Comparison of ENCODE assay signal across 10 mouse cellular contexts in the genomic region with DNA sequence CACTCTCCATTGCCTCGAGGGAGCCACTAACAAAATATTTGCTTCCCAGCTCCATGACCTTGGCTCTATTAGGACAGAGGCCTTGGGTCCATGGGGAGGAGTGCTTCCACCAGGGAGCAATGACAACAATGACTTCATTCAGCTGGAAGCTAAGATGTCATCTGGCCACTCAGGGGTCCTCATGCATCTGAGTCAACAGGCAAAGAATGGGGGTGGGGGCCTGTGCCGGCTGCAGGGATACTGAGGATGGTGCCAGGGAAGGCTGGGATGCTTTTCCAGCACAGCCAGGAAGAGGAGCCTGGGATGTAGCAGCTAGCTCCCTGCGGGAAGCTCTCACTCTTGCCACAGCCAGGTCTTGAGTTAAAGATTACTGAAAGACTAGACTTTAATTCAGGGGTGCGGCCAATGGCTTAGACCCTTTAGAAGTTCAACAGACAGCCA. TPM values are rescaled to one million over a fixed set of nuclear protein-coding genes. Genes with fewer than 3 reads are reported as not detected.
DNase-seq lines count a peak whose midpoint lies in the region; ATAC-seq and TF ChIP-seq lines count a peak whose summit lies in the region.
"Had no signal": no experiment of that assay in that cellular context is flagged by ENCODE, and none has a peak within 500 bp of the region (broad histone marks: within the 10 kb centered on the region; RNA-seq: fewer than 3 reads in every experiment).

No protein-coding gene starts in this region.

- no peak overlapping the region for H3K4me3 ChIP-seq in liver, embryonic 11.5 days (ENCODE audit: low read depth, low read length)
- no peak overlapping the region for H3K4me3 ChIP-seq in liver, embryonic 12.5 days
- H3K4me3 ChIP-seq in brown adipose tissue, adult 24 weeks (ENCODE audit: insufficient read depth, low read depth, low read length), result no peak overlapping the region
- H3K4me3 ChIP-seq in liver, postnatal 0 days (ENCODE audit: low read depth, low read length), result no peak overlapping the region
- H3K4me3 ChIP-seq: heart, embryonic 15.5 days; limb, embryonic 12.5 days had no signal

- no peak overlapping the region for H3K4me2 ChIP-seq in liver, embryonic 11.5 days
- no peak overlapping the region for H3K4me2 ChIP-seq in liver, embryonic 12.5 days
- H3K4me2 ChIP-seq in liver, postnatal 0 days (ENCODE audit: low read depth, low read length), result no peak overlapping the region
- H3K4me2 ChIP-seq: heart, embryonic 15.5 days; limb, embryonic 12.5 days had no signal

- H3K27me3 ChIP-seq in liver, embryonic 11.5 days (replicated peaks; ENCODE audit: control insufficient read depth, insufficient read depth, low read length), result no peaks in the 10 kb centered on the region
- H3K27me3 ChIP-seq in liver, embryonic 12.5 days (replicated peaks), result no peaks in the 10 kb centered on the region
- no peaks in the 10 kb centered on the region for H3K27me3 ChIP-seq in liver, postnatal 0 days (ENCODE audit: insufficient read depth, low read length)
- H3K27me3 ChIP-seq: heart, embryonic 15.5 days; limb, embryonic 12.5 days had no signal

- no peak for TF ChIP-seq EP300 in liver, postnatal 0 days (IDR thresholded peaks at IDR 0.05; ENCODE audit: low read depth)

- no peaks in the 10 kb centered on the region for H3K36me3 ChIP-seq in liver, embryonic 11.5 days (ENCODE audit: control insufficient read depth, insufficient read depth, low read length)
- H3K36me3 ChIP-seq in liver, embryonic 12.5 days, result no peaks in the 10 kb centered on the region
- H3K36me3 ChIP-seq in liver, postnatal 0 days (replicated peaks; ENCODE audit: insufficient read depth, low read length), result no peaks in the 10 kb centered on the region
- H3K36me3 ChIP-seq: heart, embryonic 15.5 days; limb, embryonic 12.5 days had no signal

- no peak overlapping the region for H3K27ac ChIP-seq in liver, embryonic 11.5 days (ENCODE audit: low read depth, low read length)
- no peak overlapping the region for H3K27ac ChIP-seq in liver, embryonic 12.5 days
- H3K27ac ChIP-seq in brown adipose tissue, adult 24 weeks (replicated peaks; ENCODE audit: low read depth, low read length), result peak overlapping the region; percentile 48; the same call in 1 of the 2 replicates
- peak overlapping the region; percentile 81 for H3K27ac ChIP-seq in liver, postnatal 0 days (ENCODE audit: low read depth)
- H3K27ac ChIP-seq: heart, embryonic 15.5 days; limb, embryonic 12.5 days had no signal

- no peak for TF ChIP-seq CTCF in liver, postnatal 0 days (IDR thresholded peaks at IDR 0.05; ENCODE audit: low read depth)

- 41% methylated on average over 4 of the region's 4 CpGs for WGBS in liver, embryonic 11.5 days
- WGBS in liver, embryonic 12.5 days (ENCODE audit: insufficient replicate concordance), result 41% methylated on average over 4 of the region's 4 CpGs
- WGBS in liver, postnatal 0 days (ENCODE audit: insufficient replicate concordance), result 44% methylated on average over 4 of the region's 4 CpGs

- peak; percentile 21; the same call in 1 of the 2 replicates for ATAC-seq in liver, embryonic 11.5 days (replicated peaks; ENCODE audit: low FRiP score)
- no peak for ATAC-seq in liver, embryonic 12.5 days
- peak; percentile 90 for ATAC-seq in liver, postnatal 0 days

- H3K9ac ChIP-seq in liver, embryonic 11.5 days (ENCODE audit: low read depth, low read length), result no peak overlapping the region
- no peak overlapping the region for H3K9ac ChIP-seq in liver, embryonic 12.5 days
- H3K9ac ChIP-seq in liver, postnatal 0 days (replicated peaks), result no peak overlapping the region
- H3K9ac ChIP-seq: heart, embryonic 15.5 days; limb, embryonic 12.5 days had no signal

- no peak for DNase-seq in liver, embryonic 11.5 days (ENCODE audit: low spot score)
- DNase-seq in heart, postnatal 10 days, result peak; percentile 45 to 47
- DNase-seq in liver, postnatal 0 days, result peak; percentile 34
- no peak for DNase-seq in right cerebral cortex, adult 18-20 months
- no peak for DNase-seq in urinary bladder, postnatal 36 days (ENCODE audit: low spot score in 2 of 2)
- DNase-seq: right cerebral cortex, postnatal 14 days had no signal

- H3K9me3 ChIP-seq in liver, embryonic 11.5 days (ENCODE audit: control insufficient read depth, low read length), result no peaks in the 10 kb centered on the region
- H3K9me3 ChIP-seq in liver, embryonic 12.5 days (replicated peaks), result no peaks in the 10 kb centered on the region
- H3K9me3 ChIP-seq in liver, postnatal 0 days (ENCODE audit: low read length), result no peaks in the 10 kb centered on the region
- H3K9me3 ChIP-seq: heart, embryonic 15.5 days; limb, embryonic 12.5 days had no signal

- H3K4me1 ChIP-seq in liver, embryonic 11.5 days (replicated peaks; ENCODE audit: control insufficient read depth, insufficient read depth, low read length), result peaks cover 8% of the 10 kb centered on the region
- H3K4me1 ChIP-seq in liver, embryonic 12.5 days, result peaks cover 10% of the 10 kb centered on the region; the same call in 1 of the 2 replicates
- H3K4me1 ChIP-seq in brown adipose tissue, adult 24 weeks (ENCODE audit: control insufficient read depth, insufficient read depth, insufficient read length, low read length), result peaks cover 12% of the 10 kb centered on the region
- H3K4me1 ChIP-seq in liver, postnatal 0 days (ENCODE audit: insufficient read depth), result no peaks in the 10 kb centered on the region

- intact Hi-C loops in heart, postnatal 10 days (cut with DNase I), result no loop called here

RNA-seq across cellular contexts. Expression of a gene that starts 54.8 kb away (rescaled TPM):
- 34.3 and 34.6 TPM in 2 replicates for polyA plus RNA-seq in liver, embryonic 11.5 days (2014; fragmentation: Nextera tagmentation; extraction: Ambion mirVana)
- polyA plus RNA-seq in liver, embryonic 12.5 days (2016; fragmentation: Nextera tagmentation; extraction: Ambion mirVana), result 19.4 and 21.3 TPM in 2 replicates
- 28.9 and 74.8 TPM in 2 replicates for polyA plus RNA-seq in brown adipose tissue, adult 24 weeks (2012; ENCODE audit: insufficient read depth, insufficient read length, missing spikeins)
- total RNA-seq in heart, postnatal 10 days (2021), result 100 to 1,000 TPM; 112 to 150 TPM
- polyA plus RNA-seq in liver, postnatal 0 days (2015; fragmentation: Nextera tagmentation; extraction: Ambion mirVana), result 20.6 and 25.0 TPM in 2 replicates

RNA-seq across cellular contexts. Expression of a gene that starts 56.1 kb away (rescaled TPM):
- polyA plus RNA-seq in liver, embryonic 11.5 days (2014; fragmentation: Nextera tagmentation; extraction: Ambion mirVana), result 1.2 and 1.4 TPM in 2 replicates
- 0.33 and 0.49 TPM in 2 replicates for polyA plus RNA-seq in liver, embryonic 12.5 days (2016; fragmentation: Nextera tagmentation; extraction: Ambion mirVana)
- polyA plus RNA-seq in brown adipose tissue, adult 24 weeks (2012; ENCODE audit: insufficient read depth, insufficient read length, missing spikeins), result not detected in 2 replicates
- total RNA-seq in heart, postnatal 10 days (2021), result 1 to 10 TPM; 4.0 to 4.2 TPM
- polyA plus RNA-seq in liver, postnatal 0 days (2015; fragmentation: Nextera tagmentation; extraction: Ambion mirVana), result 0.42 and 0.45 TPM in 2 replicates

Comparison
In these comparisons a context has a peak if more than half of its experiments do, and no peak if none do; other contexts are left out.
1. DNase-seq: peak in heart, postnatal 10 days (2 of 2) and liver, postnatal 0 days (single experiment); none in liver, embryonic 11.5 days (single experiment), right cerebral cortex, adult 18-20 months (single experiment) and urinary bladder, postnatal 36 days (0 of 2).
2. H3K27ac ChIP-seq: peak in brown adipose tissue, adult 24 weeks (single experiment) and liver, postnatal 0 days (single experiment); none in liver, embryonic 11.5 days (single experiment) and liver, embryonic 12.5 days (single experiment).